Mouse (Mus musculus): ENCODE results near the gene Map1b. TPM values are rescaled to one million over a fixed set of nuclear protein-coding genes. Genes with fewer than 3 reads are reported as not detected.

Gene Map1b
- polyA plus RNA-seq, 2 experiments, result 0.19 to 1.7 TPM

GRCm38 (mm10) chr13:99452444-99452843 is 63.9 kb downstream of the Map1b start:
- no peak overlapping the region for H3K4me2 ChIP-seq (ENCODE audit: low read depth)
- no peaks in the 10 kb centered on the region for H3K4me1 ChIP-seq (replicated peaks; ENCODE audit: control insufficient read depth in 2 of 2, insufficient read depth in 2 of 2, low read length in 1 of 2)
- H3K9ac ChIP-seq (replicated peaks), result no peak overlapping the region
- DNase-seq (ENCODE audit: low read depth in 3 of 3, low spot score in 3 of 3), result no peak
- no peak overlapping the region for H3K27ac ChIP-seq
- H3K36me3 ChIP-seq (replicated peaks; ENCODE audit: control insufficient read depth, insufficient read depth, low read depth), result no peaks in the 10 kb centered on the region
- TF ChIP-seq EP300 (IDR thresholded peaks at IDR 0.05; ENCODE audit: low read depth) (no peak), CTCF (IDR thresholded peaks at IDR 0.05; ENCODE audit: low read depth) (no peak)
- H3K9me3 ChIP-seq (ENCODE audit: control insufficient read depth, low read length), result no peaks in the 10 kb centered on the region
- ATAC-seq (ENCODE audit: insufficient read depth), result no peak
- 70% methylated on average over 3 of the region's 3 CpGs for WGBS (ENCODE audit: insufficient replicate concordance)
- no peaks in the 10 kb centered on the region for H3K27me3 ChIP-seq (ENCODE audit: control insufficient read depth, insufficient read depth, low read length)
- no peak overlapping the region for H3K4me3 ChIP-seq (ENCODE audit: insufficient read depth in 1 of 2, low read depth in 2 of 2, low read length in 2 of 2)

GRCm38 (mm10) chr13:99451276-99451675 is 65.1 kb downstream of the Map1b start:
- WGBS (ENCODE audit: insufficient replicate concordance), result 54% methylated on average over 5 of the region's 5 CpGs
- Histone ChIP-seq H3K4me1 (replicated peaks; ENCODE audit: control insufficient read depth in 2 of 2, insufficient read depth in 2 of 2, low read length in 1 of 2) (no peaks in the 10 kb centered on the region), H3K9me3 (ENCODE audit: control insufficient read depth, low read length) (no peaks in the 10 kb centered on the region), H3K4me3 (ENCODE audit: insufficient read depth in 1 of 2, low read depth in 2 of 2, low read length in 2 of 2) (no peak overlapping the region), H3K27ac (no peak overlapping the region), H3K27me3 (ENCODE audit: control insufficient read depth, insufficient read depth, low read length) (no peaks in the 10 kb centered on the region), H3K9ac (replicated peaks) (no peak overlapping the region), H3K4me2 (ENCODE audit: low read depth) (no peak overlapping the region), H3K36me3 (replicated peaks; ENCODE audit: control insufficient read depth, insufficient read depth, low read depth) (no peaks in the 10 kb centered on the region)
- DNase-seq (ENCODE audit: low read depth in 3 of 3, low spot score in 3 of 3), result no peak
- ATAC-seq (ENCODE audit: insufficient read depth), result no peak
- TF ChIP-seq CTCF (IDR thresholded peaks at IDR 0.05; ENCODE audit: low read depth) (no peak), EP300 (IDR thresholded peaks at IDR 0.05; ENCODE audit: low read depth) (no peak)

GRCm38 (mm10) chr13:99450766-99451165 is 65.6 kb downstream of the Map1b start:
- ATAC-seq (ENCODE audit: insufficient read depth) (no peak), DNase-seq (ENCODE audit: low read depth in 3 of 3, low spot score in 3 of 3) (no peak)
- Histone ChIP-seq H3K4me3 (ENCODE audit: insufficient read depth in 1 of 2, low read depth in 2 of 2, low read length in 2 of 2) (no peak overlapping the region), H3K9me3 (ENCODE audit: control insufficient read depth, low read length) (no peaks in the 10 kb centered on the region), H3K4me2 (ENCODE audit: low read depth) (no peak overlapping the region), H3K4me1 (replicated peaks; ENCODE audit: control insufficient read depth in 2 of 2, insufficient read depth in 2 of 2, low read length in 1 of 2) (no peaks in the 10 kb centered on the region), H3K27me3 (ENCODE audit: control insufficient read depth, insufficient read depth, low read length) (no peaks in the 10 kb centered on the region), H3K27ac (no peak overlapping the region), H3K36me3 (replicated peaks; ENCODE audit: control insufficient read depth, insufficient read depth, low read depth) (no peaks in the 10 kb centered on the region), H3K9ac (replicated peaks) (no peak overlapping the region)
- 68% methylated on average over 7 of the region's 7 CpGs for WGBS (ENCODE audit: insufficient replicate concordance)
- TF ChIP-seq CTCF (IDR thresholded peaks at IDR 0.05; ENCODE audit: low read depth), result no peak
- no peak for TF ChIP-seq EP300 (IDR thresholded peaks at IDR 0.05; ENCODE audit: low read depth)

GRCm38 (mm10) chr13:99449547-99449946 is 66.8 kb downstream of the Map1b start:
- H3K27me3 ChIP-seq (ENCODE audit: control insufficient read depth, insufficient read depth, low read length), result no peaks in the 10 kb centered on the region
- H3K4me1 ChIP-seq (replicated peaks; ENCODE audit: control insufficient read depth in 2 of 2, insufficient read depth in 2 of 2, low read length in 1 of 2), result 0 out of 4 replicates have a peak, but pooled peaks cover 0 to 1% of the 10 kb centered on the region in 2 experiments
- DNase-seq (ENCODE audit: low read depth in 3 of 3, low spot score in 3 of 3) (no peak), ATAC-seq (ENCODE audit: insufficient read depth) (no peak)
- no peak overlapping the region for H3K9ac ChIP-seq (replicated peaks)
- TF ChIP-seq CTCF (IDR thresholded peaks at IDR 0.05; ENCODE audit: low read depth) (no peak), EP300 (IDR thresholded peaks at IDR 0.05; ENCODE audit: low read depth) (no peak)
- no peaks in the 10 kb centered on the region for H3K36me3 ChIP-seq (replicated peaks; ENCODE audit: control insufficient read depth, insufficient read depth, low read depth)
- 49% methylated on average over 4 of the region's 4 CpGs for WGBS (ENCODE audit: insufficient replicate concordance)
- H3K27ac ChIP-seq, result no peak overlapping the region
- no peak overlapping the region for H3K4me2 ChIP-seq (ENCODE audit: low read depth)
- no peaks in the 10 kb centered on the region for H3K9me3 ChIP-seq (ENCODE audit: control insufficient read depth, low read length)
- H3K4me3 ChIP-seq (ENCODE audit: insufficient read depth in 1 of 2, low read depth in 2 of 2, low read length in 2 of 2), result no peak overlapping the region

GRCm38 (mm10) chr13:99448278-99448677 is 68.1 kb downstream of the Map1b start:
- no peak for TF ChIP-seq CTCF (IDR thresholded peaks at IDR 0.05; ENCODE audit: low read depth)
- TF ChIP-seq EP300 (IDR thresholded peaks at IDR 0.05; ENCODE audit: low read depth), result no peak

More at GRCm38 (mm10) chr13:99448278-99448677, 68.1 kb downstream of the Map1b start:
- WGBS (ENCODE audit: insufficient replicate concordance), result 46% methylated on average over 4 of the region's 4 CpGs
- no peaks in the 10 kb centered on the region for H3K36me3 ChIP-seq (replicated peaks; ENCODE audit: control insufficient read depth, insufficient read depth, low read depth)
- H3K4me2 ChIP-seq (ENCODE audit: low read depth), result no peak overlapping the region
- DNase-seq (ENCODE audit: low read depth in 3 of 3, low spot score in 3 of 3) (no peak), ATAC-seq (ENCODE audit: insufficient read depth) (no peak)
- H3K9me3 ChIP-seq (ENCODE audit: control insufficient read depth, low read length), result no peaks in the 10 kb centered on the region
- H3K27me3 ChIP-seq (ENCODE audit: control insufficient read depth, insufficient read depth, low read length), result no peaks in the 10 kb centered on the region
- H3K4me1 ChIP-seq (replicated peaks; ENCODE audit: control insufficient read depth in 2 of 2, insufficient read depth in 2 of 2, low read length in 1 of 2), result 0 out of 4 replicates have a peak, but pooled peaks cover 0 to 1% of the 10 kb centered on the region in 2 experiments
- H3K9ac ChIP-seq (replicated peaks), result no peak overlapping the region
- H3K27ac ChIP-seq, result no peak overlapping the region
- H3K4me3 ChIP-seq (ENCODE audit: insufficient read depth in 1 of 2, low read depth in 2 of 2, low read length in 2 of 2), result no peak overlapping the region

Data from liver, embryonic 14.5 days (tissue).